Mouse (Mus musculus): ENCODE data around the gene Tmem18. TPM values are rescaled to one million over a fixed set of nuclear protein-coding genes. Genes with fewer than 3 reads are reported as not detected.

Gene Tmem18
- polyA plus RNA-seq, 1 experiment from 2014 or later = 14.5 TPM

DNA sequence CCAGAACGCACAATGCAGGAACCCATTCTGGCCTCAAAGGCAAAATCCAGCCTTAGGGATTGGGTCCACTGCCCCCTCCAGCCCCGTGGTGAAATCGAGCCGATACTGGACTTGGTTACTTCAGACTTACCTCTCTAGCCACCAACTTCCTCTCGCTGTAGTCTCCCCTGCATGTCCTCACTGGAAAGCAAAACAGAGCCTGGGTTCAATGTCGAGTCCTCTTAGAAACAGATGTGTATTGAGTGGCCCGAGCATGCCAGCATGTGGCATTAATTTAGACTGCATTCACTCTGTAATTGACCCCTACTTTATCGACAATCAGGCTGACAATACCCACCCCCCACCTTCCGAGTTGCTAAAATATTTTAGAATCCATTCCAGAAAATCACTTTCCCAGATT is 19.8 kb downstream of the Tmem18 start:
- ATAC-seq (ENCODE audit: insufficient number of reproducible peaks, insufficient read depth, low FRiP score, low read depth) = no peak
- Histone ChIP-seq H3K4me1 (ENCODE audit: control insufficient read depth in 2 of 2, insufficient read depth in 2 of 2, low read length in 2 of 2) (no peaks in the 10 kb centered on the region), H3K36me3 (ENCODE audit: control insufficient read depth, insufficient read depth, low read length) (no peaks in the 10 kb centered on the region), H3K4me2 (ENCODE audit: low read length) (no peak overlapping the region), H3K27ac (replicated peaks in 1 of 2; ENCODE audit: control insufficient read depth in 1 of 2, insufficient read depth in 1 of 2, low read depth in 2 of 2, low read length in 2 of 2) (no peak overlapping the region), H3K9me3 (ENCODE audit: control insufficient read depth, low read length) (no peaks in the 10 kb centered on the region), H3K27me3 (ENCODE audit: control insufficient read depth, insufficient read depth, low read length) (no peaks in the 10 kb centered on the region), H3K4me3 (ENCODE audit: control insufficient read depth in 1 of 2, insufficient read depth in 1 of 2, low read depth in 1 of 2, low read length in 2 of 2) (no peak overlapping the region), H3K9ac (ENCODE audit: low read length) (no peak overlapping the region)
- WGBS = 71% methylated on average over 9 of the region's 9 CpGs

DNA sequence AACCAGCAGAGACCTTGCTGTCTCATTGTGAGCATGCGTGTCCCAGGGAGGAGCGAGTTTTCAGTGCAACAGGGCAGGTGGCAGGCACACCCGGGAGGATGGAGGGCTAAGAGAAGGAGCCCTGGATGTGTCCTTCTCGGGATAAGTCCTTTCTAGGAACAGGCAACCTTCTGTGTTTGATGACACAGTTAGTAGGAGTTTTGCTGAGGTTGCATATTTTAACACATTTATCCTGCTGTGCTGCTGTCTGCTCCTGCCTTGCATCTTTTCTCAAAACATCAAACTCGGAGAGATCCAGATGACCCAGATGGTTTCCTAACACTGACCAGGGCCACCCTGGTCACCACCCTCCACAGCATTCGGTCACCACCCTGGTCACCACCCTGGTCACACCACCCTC is 20.6 kb downstream of the Tmem18 start:
- WGBS = 73% methylated on average over 6 of the region's 6 CpGs
- H3K4me2 ChIP-seq (ENCODE audit: low read length) = no peak overlapping the region
- no peak for ATAC-seq (ENCODE audit: insufficient number of reproducible peaks, insufficient read depth, low FRiP score, low read depth)
- no peak overlapping the region for H3K27ac ChIP-seq (replicated peaks in 1 of 2; ENCODE audit: control insufficient read depth in 1 of 2, insufficient read depth in 1 of 2, low read depth in 2 of 2, low read length in 2 of 2)
- H3K9ac ChIP-seq (ENCODE audit: low read length) = no peak overlapping the region
- no peaks in the 10 kb centered on the region for H3K36me3 ChIP-seq (ENCODE audit: control insufficient read depth, insufficient read depth, low read length)
- H3K9me3 ChIP-seq (ENCODE audit: control insufficient read depth, low read length) = no peaks in the 10 kb centered on the region
- H3K4me1 ChIP-seq (ENCODE audit: control insufficient read depth in 2 of 2, insufficient read depth in 2 of 2, low read length in 2 of 2) = no peaks in the 10 kb centered on the region
- H3K27me3 ChIP-seq (ENCODE audit: control insufficient read depth, insufficient read depth, low read length) = no peaks in the 10 kb centered on the region
- H3K4me3 ChIP-seq (ENCODE audit: control insufficient read depth in 1 of 2, insufficient read depth in 1 of 2, low read depth in 1 of 2, low read length in 2 of 2) = no peak overlapping the region

DNA sequence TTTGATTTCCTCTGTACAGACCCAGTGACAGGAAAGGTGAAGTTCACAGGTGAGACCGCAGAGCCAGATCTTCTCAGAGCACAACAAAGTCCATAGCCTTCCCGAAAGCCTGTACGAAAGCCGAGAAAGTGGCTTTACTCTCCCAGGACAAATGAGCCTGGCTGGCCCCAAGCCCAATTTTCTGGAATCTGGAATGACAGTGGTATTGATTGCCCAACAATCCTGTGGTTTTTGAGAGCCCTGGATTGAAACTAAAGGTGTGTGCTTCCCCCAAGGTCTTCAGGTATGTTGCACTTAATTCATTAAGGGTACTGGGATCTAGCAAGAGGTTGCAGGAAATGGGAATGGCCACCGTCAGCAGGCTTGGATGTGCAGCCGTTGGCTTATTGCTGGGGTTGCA is 21.7 kb downstream of the Tmem18 start:
- Histone ChIP-seq H3K27ac (replicated peaks in 1 of 2; ENCODE audit: control insufficient read depth in 1 of 2, insufficient read depth in 1 of 2, low read depth in 2 of 2, low read length in 2 of 2) (no peak overlapping the region), H3K27me3 (ENCODE audit: control insufficient read depth, insufficient read depth, low read length) (no peaks in the 10 kb centered on the region), H3K4me1 (ENCODE audit: control insufficient read depth in 2 of 2, insufficient read depth in 2 of 2, low read length in 2 of 2) (no peaks in the 10 kb centered on the region), H3K36me3 (ENCODE audit: control insufficient read depth, insufficient read depth, low read length) (no peaks in the 10 kb centered on the region), H3K9me3 (ENCODE audit: control insufficient read depth, low read length) (no peaks in the 10 kb centered on the region), H3K9ac (ENCODE audit: low read length) (no peak overlapping the region), H3K4me3 (ENCODE audit: control insufficient read depth in 1 of 2, insufficient read depth in 1 of 2, low read depth in 1 of 2, low read length in 2 of 2) (no peak overlapping the region), H3K4me2 (ENCODE audit: low read length) (no peak overlapping the region)
- 90% methylated on average over 6 of the region's 6 CpGs for WGBS
- no peak for ATAC-seq (ENCODE audit: insufficient number of reproducible peaks, insufficient read depth, low FRiP score, low read depth)

- no peak overlapping the region for H3K9ac ChIP-seq (ENCODE audit: low read length)
- no peaks in the 10 kb centered on the region for H3K9me3 ChIP-seq (ENCODE audit: control insufficient read depth, low read length)
- ATAC-seq (ENCODE audit: insufficient number of reproducible peaks, insufficient read depth, low FRiP score, low read depth) = no peak
- 70% methylated on average over 8 of the region's 8 CpGs for WGBS
- H3K27me3 ChIP-seq (ENCODE audit: control insufficient read depth, insufficient read depth, low read length) = no peaks in the 10 kb centered on the region
- no peak overlapping the region for H3K4me2 ChIP-seq (ENCODE audit: low read length)
- no peak overlapping the region for H3K27ac ChIP-seq (replicated peaks in 1 of 2; ENCODE audit: control insufficient read depth in 1 of 2, insufficient read depth in 1 of 2, low read depth in 2 of 2, low read length in 2 of 2)
- H3K4me1 ChIP-seq (ENCODE audit: control insufficient read depth in 2 of 2, insufficient read depth in 2 of 2, low read length in 2 of 2) = no peaks in the 10 kb centered on the region
- H3K36me3 ChIP-seq (ENCODE audit: control insufficient read depth, insufficient read depth, low read length) = no peaks in the 10 kb centered on the region
- no peak overlapping the region for H3K4me3 ChIP-seq (ENCODE audit: control insufficient read depth in 1 of 2, insufficient read depth in 1 of 2, low read depth in 1 of 2, low read length in 2 of 2)
Measured at GRCm38 (mm10) chr12:30606743-30607142, 22.5 kb downstream of the Tmem18 start.

- Histone ChIP-seq H3K27me3 (ENCODE audit: control insufficient read depth, insufficient read depth, low read length) (no peaks in the 10 kb centered on the region), H3K27ac (replicated peaks in 1 of 2; ENCODE audit: control insufficient read depth in 1 of 2, insufficient read depth in 1 of 2, low read depth in 2 of 2, low read length in 2 of 2) (no peak overlapping the region), H3K9ac (ENCODE audit: low read length) (no peak overlapping the region), H3K4me2 (ENCODE audit: low read length) (no peak overlapping the region), H3K4me3 (ENCODE audit: control insufficient read depth in 1 of 2, insufficient read depth in 1 of 2, low read depth in 1 of 2, low read length in 2 of 2) (no peak overlapping the region), H3K9me3 (ENCODE audit: control insufficient read depth, low read length) (no peaks in the 10 kb centered on the region), H3K36me3 (ENCODE audit: control insufficient read depth, insufficient read depth, low read length) (no peaks in the 10 kb centered on the region), H3K4me1 (ENCODE audit: control insufficient read depth in 2 of 2, insufficient read depth in 2 of 2, low read length in 2 of 2) (no peaks in the 10 kb centered on the region)
- no peak for ATAC-seq (ENCODE audit: insufficient number of reproducible peaks, insufficient read depth, low FRiP score, low read depth)
- 32% methylated on average over 8 of the region's 8 CpGs for WGBS
Measured at GRCm38 (mm10) chr12:30618425-30618824, 34.2 kb downstream of the Tmem18 start.

- 50% methylated on average over 5 of the region's 5 CpGs for WGBS
- H3K27me3 ChIP-seq (ENCODE audit: control insufficient read depth, insufficient read depth, low read length) = no peaks in the 10 kb centered on the region
- no peak for ATAC-seq (ENCODE audit: insufficient number of reproducible peaks, insufficient read depth, low FRiP score, low read depth)
- no peaks in the 10 kb centered on the region for H3K4me1 ChIP-seq (ENCODE audit: control insufficient read depth in 2 of 2, insufficient read depth in 2 of 2, low read length in 2 of 2)
- H3K36me3 ChIP-seq (ENCODE audit: control insufficient read depth, insufficient read depth, low read length) = no peaks in the 10 kb centered on the region
- no peak overlapping the region for H3K4me2 ChIP-seq (ENCODE audit: low read length)
- H3K9ac ChIP-seq (ENCODE audit: low read length) = no peak overlapping the region
- H3K4me3 ChIP-seq (ENCODE audit: control insufficient read depth in 1 of 2, insufficient read depth in 1 of 2, low read depth in 1 of 2, low read length in 2 of 2) = no peak overlapping the region
- no peak overlapping the region for H3K27ac ChIP-seq (replicated peaks in 1 of 2; ENCODE audit: control insufficient read depth in 1 of 2, insufficient read depth in 1 of 2, low read depth in 2 of 2, low read length in 2 of 2)
- no peaks in the 10 kb centered on the region for H3K9me3 ChIP-seq (ENCODE audit: control insufficient read depth, low read length)
Measured at GRCm38 (mm10) chr12:30628466-30628865, 44.2 kb downstream of the Tmem18 start.

- ATAC-seq (ENCODE audit: insufficient number of reproducible peaks, insufficient read depth, low FRiP score, low read depth) = no peak
- no peaks in the 10 kb centered on the region for H3K36me3 ChIP-seq (ENCODE audit: control insufficient read depth, insufficient read depth, low read length)
- no peaks in the 10 kb centered on the region for H3K4me1 ChIP-seq (ENCODE audit: control insufficient read depth in 2 of 2, insufficient read depth in 2 of 2, low read length in 2 of 2)
Measured at GRCm38 (mm10) chr12:30634534-30634933, 50.3 kb downstream of the Tmem18 start.

More at GRCm38 (mm10) chr12:30634534-30634933, 50.3 kb downstream of the Tmem18 start:
- H3K4me2 ChIP-seq (ENCODE audit: low read length) = no peak overlapping the region
- H3K27me3 ChIP-seq (ENCODE audit: control insufficient read depth, insufficient read depth, low read length) = no peaks in the 10 kb centered on the region
- no peak overlapping the region for H3K4me3 ChIP-seq (ENCODE audit: control insufficient read depth in 1 of 2, insufficient read depth in 1 of 2, low read depth in 1 of 2, low read length in 2 of 2)
- H3K9me3 ChIP-seq (ENCODE audit: control insufficient read depth, low read length) = peaks cover 4% of the 10 kb centered on the region; the same call in 1 of the 2 replicates
- H3K9ac ChIP-seq (ENCODE audit: low read length) = no peak overlapping the region
- no peak overlapping the region for H3K27ac ChIP-seq (replicated peaks in 1 of 2; ENCODE audit: control insufficient read depth in 1 of 2, insufficient read depth in 1 of 2, low read depth in 2 of 2, low read length in 2 of 2)

Data from heart, embryonic 14.5 days (tissue).